Mouse (Mus musculus) R1 (cell line): Measurements from ENCODE around the gene Scube2.

Source experiments
- DNase-seq: peaks from one replicate; pipeline ENCODE4 v3.0.0-alpha.2; 2018; ENCODE audit warnings: low read depth, low spot score

Scube2 gene

DNA sequence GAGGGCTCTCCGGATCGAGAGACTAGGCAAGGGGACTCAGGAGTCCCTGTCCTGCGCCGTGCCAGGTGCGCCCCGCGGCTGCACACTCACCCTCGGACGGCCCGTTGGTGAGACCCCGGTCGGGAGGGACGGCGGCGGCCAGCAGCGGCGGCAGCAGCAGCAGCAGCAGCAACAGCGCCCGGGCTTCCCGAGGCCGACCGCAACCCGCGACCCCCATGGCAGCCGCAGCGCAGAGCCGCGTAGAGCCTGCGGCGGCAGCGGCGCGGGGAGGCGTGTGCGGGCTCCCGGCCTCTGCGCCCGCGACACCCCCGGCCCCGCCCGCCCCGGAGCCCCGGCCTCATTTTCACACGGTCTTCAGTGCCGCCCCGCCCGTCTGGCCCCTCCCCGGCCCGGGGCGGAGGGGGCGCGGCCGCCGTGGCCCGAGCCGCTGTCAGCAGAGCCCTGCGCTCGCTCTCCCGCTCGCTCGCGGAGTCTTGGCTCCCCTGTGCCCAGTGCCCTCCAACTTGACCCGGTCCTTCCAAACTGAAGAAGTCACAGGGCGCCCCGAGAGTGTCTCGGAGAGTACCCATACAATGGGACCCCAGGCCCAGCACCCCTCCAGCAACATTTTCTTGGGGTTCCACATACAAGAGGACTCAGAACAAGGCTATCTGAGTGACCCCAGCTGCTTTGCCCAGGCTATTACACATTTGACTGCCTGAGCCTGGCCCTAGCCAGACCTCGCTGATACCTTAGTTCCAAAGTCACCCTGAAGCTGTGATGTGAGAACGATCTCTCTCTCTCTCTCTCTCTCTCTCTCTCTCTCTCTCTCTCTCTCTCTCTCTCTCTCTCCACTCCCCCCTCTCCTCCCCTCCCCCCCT is at the start of gene Scube2:
Gene Scube2, minus strand, starts transcription at position 310 of the 860 bp plus-strand sequence.
- DNase-seq, result no peak

DNA sequence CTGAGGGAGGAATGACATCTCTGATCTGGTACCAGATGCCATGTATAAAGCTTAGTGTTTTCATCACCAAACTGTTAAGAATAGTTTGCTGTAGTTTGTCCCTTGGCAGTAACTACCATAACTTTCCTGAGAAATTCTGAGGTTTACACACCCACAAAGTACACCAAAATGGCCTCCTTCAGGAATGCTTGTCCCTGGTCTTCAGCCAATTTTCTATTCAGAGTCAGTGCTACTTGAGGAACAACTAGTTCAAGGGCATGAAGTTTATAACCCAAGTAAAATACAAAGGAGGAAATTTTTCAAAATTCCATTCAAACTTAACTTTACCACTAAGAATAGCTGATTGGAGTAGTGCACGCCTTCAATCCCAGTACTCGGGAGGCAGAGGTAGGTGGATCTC is 40.7 kb upstream of the Scube2 start:
- DNase-seq, result no peak

DNA sequence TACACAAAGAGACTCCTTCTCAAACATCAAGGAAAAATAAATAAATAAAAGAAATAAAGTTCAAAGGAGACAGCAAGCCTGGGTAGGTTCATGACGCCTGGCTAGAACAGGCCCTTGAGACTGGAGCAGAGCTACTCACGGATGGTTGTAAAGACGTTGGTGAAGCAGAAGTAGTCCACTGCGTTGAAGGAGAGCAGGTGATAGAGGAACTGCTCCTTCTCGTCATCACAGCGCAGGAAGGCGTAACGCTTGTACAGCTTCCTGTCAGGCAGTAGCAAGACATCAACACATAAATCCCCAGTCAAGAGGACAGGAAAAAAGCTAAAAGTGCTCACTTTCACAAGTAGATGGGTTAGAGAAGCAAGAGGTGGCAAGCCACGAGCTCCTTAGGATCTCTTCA is 35.4 kb upstream of the Scube2 start:
- DNase-seq, result no peak

DNA sequence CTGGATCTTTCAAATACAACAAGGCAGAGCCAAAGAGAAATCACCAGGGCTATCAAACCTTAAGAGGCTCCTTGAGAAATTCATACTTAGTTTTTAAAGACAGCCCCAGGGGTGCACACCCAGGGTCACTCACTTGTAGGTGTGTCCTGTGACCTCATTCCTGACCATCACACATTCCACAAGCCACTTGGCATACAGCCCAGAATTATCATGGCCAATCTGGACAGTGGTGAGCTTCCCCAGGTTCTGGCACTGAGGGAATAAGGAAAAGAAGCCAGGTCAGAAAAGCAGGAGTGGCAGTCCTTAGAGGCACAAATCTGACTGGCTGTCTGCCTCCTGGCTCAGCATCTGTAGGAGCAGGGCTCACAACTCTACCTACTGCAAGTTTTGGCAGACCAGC is 33.4 kb upstream of the Scube2 start:
- DNase-seq, result no peak

DNA sequence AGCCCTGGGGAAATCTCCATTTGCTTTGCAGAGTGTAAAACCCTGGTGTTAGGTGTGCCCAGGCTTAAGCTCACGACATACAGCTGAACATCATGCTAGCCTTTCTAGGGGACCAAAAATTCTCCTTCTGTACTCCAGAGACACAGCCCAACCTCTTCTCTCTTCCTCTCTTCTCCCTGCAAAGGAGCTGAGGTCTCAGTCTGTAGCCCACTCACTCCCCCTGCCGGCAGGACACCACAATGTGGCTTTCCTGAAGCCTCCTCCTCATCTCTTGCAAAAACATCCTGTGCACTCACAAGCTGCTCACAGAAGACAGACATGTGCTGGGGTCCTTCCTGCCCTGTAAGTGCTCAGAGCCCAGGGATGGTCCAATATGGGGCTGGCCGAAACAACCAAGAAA is 27.1 kb upstream of the Scube2 start:
- DNase-seq, result peak; percentile 71

DNA sequence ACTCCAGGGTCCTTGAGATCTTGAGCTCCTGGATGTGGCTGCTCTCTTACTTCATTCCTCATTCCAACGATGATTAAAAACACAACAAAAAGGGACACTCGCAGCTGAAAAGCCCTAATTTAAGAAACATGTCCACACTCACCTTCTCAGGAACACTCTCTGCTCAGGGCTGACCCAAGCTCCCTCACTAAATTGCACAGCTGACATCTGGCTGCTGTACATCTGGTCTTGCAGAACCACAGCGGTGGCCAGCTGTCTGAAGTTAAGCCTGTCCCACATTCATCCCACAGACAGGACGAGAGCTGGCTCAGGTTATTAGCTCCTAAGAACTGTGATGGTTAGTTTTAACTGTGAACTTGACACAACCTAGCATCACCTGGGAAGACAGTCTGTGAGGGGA is 26.3 kb upstream of the Scube2 start:
- no peak for DNase-seq

DNA sequence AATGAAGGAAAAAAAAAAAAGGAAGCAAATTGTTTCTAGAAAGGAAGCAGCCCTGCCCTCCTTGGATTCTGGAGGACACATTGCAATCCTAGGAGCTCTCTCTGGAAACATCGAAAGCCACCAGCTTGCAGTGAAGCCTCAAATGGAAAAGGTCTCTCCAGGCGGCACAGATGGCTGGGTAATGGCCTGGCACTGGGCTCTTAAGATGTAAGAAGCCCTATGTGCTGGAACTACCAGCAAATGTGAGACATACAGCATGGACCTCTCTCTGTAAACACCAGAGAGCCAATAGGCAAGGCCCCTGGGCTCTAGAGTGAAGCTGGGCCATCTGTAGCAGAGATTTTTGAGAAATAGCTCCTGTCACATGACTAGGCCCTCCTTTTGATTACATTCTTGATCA is 24.8 kb upstream of the Scube2 start:
- DNase-seq, result no peak

DNA sequence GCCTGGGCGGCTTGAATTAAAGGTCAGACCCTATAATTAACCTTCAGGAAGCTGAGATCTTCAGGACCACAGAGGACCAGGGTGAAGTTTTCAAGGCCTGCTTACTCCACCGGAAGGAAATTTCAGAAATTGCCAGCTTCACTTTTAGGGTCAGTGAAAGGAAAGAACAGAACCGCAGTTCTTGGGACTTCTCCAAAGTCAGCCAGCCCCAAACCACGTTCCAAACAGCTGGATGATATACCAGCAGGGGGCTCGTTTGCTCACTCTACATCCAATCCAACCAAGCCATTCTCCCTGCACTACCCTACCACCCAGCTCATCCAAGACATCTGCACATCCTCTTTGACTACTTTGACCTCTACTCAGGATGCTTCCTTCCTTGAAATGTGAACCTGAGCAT is 23.8 kb upstream of the Scube2 start:
- no peak for DNase-seq

DNA sequence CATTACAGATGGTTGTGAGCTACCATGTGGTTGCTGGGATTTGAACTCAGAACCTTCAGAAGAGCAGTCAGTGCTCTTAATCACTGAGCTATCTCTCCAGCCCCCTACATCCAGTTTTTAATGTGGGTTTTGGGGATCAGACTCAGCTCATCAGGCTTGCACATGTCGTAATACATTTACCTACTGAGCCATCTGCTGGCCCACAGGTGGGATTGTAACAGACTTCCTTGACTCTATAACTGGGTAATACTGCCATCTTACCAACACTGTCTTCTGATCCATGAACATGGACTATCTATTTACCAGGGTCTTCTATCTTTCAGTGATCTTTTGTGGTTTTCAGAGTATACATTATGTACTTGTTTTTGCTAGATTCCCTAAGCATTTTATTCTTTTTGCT is 20.8 kb upstream of the Scube2 start:
- no peak for DNase-seq

DNA sequence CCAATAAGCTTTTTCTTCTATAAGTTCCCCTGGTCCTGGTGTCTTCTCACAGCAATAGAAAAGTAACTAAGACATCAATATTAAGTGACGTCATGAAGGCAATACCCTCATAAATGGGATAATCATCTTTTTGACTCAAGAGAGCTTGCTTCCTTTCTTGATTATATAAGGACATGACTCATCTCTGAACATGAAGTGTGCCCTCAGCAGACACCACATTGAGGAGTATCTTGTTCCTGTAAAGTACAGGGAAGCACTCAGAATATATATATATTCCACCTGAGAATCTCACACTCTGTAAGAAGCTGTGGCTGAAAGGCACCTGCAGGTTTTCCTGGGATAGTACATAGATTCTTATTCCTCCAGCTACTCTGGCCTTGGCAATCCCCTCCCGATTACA is 17.1 kb upstream of the Scube2 start:
- no peak for DNase-seq

DNA sequence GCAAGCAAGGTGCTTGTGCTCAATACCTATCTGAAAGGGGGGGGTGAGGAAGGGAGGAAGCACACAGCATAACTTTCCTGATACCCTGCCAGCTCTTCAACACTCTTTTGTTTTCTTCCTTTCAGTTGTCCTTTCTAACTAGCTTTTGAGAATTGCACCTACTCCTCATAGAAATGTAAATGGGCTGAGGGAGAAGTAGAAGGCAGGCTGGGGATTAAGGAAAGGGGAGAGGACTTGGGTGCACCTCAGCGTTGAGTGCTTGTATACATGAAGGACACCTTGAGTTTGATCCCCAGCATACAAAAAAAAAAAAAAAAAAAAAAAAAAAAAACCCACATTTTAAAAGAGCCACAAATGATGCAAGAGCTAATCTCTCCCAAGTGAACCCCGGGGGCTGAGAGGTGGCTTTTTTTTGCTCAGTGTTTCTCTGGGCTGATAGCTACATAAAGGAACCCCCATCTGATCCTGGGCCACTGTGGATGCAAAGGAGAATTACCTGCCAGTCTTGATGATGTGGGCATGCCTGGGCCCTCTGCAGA is 16.2 kb upstream of the Scube2 start:
- peak; percentile 63 for DNase-seq

DNA sequence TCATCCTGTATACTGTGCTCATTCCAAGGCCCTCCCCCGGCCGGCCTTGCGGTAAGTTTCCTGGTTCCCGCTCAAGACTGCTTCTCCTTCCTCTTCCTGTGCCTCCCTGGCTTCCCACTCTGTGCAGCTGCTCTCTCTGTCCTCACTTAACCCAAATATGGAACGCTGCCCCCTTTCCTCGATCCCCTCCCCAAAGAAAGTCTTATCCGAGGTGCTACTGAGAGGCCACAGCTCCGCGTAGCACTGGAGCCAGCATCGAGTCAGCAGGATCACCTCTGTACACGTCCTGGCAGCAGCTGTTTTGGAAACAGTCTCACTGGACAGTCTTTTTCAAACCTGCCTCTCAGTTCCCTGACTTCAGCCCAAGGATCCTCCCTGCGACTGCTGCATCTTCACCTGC is 13.7 kb upstream of the Scube2 start:
- DNase-seq, result no peak

DNA sequence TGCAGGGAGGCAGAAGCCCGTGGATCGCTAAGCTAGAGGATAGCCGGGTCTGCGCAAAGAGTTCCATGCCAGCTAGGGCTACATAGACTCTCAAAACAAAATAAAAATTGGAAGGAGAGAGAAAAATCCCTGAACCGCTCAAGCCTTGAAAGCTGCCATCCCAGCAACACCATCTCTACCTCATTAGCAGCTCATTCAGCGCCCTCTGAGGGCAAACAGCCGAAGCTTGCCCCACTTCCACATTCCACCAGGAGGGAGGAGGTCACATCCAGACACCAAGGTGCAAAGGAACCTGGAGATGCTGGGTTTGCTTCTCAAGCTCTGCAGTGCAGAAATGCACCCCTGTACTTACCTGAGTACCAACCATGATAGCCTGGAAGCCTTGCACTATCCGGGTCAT is 10.6 kb upstream of the Scube2 start:
- DNase-seq, result no peak

DNA sequence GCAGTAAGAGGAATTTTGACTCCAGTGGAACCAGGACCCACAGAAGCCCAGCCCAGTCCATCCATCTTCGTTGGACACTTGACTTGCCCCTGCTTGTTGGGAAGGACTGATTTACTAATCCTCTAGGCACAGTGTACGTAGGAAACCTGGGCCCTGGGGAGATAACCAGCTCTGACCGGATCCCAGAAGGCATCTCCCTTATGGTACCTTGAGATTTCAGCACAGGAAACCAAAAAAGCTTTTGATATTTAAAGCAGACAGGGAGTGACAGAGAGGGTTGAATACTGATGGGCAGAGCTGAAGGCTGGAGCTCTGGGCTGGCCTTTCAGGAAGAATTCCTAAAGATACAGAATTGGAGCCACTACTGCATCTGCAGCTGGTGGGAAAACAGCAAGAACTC is 10.1 kb upstream of the Scube2 start:
- peak; percentile 52 for DNase-seq

DNA sequence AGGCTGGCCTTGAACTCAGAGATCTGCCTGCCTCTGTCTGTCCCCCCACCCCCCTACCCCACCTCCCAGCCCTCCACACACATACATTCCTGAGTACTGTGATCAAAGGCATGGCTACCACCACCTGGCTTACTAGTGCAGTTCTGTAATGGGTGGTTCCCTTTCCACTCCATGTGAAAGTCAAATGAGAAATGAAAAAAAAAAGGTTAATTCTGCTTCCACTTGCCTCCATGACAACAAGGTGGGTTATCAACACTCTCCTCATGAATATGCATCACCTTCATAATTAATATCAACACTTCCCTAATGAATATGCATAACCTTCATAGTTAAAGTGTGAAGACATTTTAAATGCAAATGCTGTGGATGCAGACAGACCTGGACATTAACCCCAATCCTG is 9.6 kb upstream of the Scube2 start:
- DNase-seq, result no peak

DNA sequence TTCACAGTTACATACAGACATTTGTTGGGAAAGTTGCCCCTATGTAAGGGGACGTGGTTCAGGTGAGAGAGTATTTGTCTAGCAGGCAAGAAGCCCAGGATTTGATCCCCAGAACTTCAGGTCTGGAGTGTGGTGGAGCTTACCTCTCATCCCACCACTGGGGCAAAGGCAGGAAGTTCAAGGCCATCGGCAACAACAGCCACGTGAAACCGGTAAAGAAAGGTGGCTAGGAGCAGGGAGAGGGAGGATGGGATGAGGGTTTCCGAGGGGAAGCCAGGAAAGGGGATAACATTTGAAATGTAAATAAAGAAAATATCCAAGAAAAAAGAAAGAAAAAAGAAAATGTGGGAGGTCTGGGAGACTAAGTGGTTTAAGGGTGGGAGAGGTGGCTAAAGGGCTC is 7.7 kb upstream of the Scube2 start:
- peak; percentile 61 for DNase-seq

DNA sequence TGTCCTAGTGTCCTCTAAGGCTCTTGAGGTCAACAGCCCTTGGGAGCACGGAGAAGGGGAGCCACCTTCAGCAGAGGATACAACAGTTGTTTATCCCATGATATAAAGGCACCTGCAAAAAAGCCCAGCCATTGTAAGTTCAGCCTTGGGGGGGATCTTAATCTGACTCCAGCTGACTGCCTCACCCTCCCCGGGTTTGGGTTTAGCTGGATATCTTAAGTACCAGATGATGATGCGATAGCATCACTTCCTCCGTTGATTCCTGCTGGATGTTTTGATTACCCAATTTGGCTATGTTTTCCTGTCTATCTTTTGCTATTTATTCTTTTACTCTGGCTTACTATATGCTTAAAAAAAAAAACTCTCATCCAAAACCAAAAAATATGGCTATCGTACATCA is 5.8 kb upstream of the Scube2 start:
- no peak for DNase-seq

DNA sequence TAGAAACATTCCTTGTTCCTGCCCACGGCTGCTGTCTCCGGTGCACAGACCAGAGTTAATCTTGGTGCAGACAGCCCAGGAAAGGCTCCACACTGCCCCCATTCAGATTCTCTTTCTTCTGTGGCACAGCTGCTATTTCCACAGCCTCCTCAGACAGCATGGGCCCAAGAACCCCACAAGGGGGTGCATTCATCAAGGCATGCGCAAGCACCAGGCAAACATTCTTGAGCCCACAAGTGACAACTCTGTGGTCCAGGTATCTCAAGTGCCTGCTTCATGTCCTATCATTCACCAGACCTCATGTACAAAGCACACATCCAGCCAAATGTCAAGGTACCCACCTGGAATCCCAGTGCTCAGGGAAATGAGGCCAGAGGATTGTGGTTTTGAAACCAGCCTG is 3.0 kb upstream of the Scube2 start:
- DNase-seq, result no peak

DNA sequence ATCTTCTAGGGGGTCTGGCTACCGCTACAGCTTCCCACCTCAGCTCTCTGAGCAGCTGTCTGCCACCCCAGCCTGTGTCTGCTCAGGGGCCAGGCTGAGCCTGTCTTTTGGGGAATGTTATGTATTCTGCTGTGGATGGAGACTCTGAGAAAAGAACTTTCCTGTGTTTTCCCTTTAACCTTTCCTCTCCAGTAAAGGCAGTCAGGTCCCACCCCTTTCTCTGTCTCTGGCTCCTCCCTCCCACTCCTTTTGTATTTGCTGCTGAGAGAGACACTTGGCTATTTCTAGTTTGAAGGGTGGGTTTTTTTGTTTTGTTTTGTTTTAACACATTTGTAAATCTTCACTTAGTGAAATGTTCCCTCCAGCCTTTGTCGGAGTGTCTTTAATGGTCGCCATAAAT is 1.2 kb upstream of the Scube2 start:
- DNase-seq, result peak; percentile 40

DNA sequence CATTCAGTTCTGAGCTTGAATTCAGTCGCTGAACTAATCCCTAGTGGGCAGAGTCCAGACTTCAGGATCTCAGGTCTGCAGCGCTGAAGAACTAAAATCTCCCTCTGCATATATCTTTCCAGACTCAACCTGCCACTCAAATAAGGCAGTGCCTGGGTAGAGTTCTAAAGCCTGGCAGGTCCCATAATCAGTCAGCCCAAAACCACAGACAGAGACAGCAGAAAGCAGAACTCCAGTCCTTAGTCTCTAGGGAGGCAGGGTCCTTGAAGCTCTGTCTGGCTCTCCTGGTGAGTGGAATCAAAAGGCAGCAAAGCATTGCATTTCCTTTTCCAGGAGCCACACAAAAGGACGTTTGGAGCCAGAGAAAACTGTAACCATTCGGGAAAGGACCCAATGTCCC is 1.9 kb downstream of the Scube2 start:
- DNase-seq, result no peak

DNA sequence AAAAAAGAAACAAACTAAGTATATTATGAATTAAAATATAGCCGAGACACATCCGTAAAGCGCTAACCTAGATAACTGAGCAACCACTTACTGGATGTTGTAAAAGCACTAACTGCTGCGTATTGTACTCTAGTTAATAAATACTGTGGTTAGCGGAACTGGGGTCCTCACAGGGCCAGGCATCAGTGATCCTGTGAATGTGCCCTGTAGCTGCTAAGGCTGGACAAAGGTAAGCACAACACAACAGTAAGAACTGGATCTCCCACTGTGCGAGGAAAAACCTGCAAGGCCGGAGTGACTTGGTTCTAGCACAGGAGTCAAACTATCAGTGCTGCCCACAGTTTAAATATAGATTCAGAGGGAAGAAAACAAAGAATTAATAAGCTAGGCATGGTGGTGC is 5.3 kb downstream of the Scube2 start:
- DNase-seq, result no peak

DNA sequence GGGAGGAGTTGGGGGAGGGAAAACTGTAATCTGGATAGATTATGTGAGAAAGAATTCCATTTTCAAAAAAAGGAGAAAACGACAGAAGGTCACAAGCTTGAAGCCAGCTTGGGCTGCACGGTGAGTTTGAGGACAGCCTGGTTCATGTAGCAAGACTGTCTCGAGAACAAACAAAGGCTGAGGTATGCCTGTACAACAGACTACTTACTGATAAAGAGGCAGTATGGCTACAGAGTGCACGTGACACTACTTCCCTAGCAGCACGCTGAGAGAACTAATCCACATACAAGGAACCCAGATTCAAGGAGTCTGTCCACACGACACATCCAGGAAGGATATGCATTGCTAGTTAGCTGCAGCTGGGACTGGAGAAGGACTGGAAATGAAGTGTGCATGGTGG is 6.1 kb downstream of the Scube2 start:
- DNase-seq, result no peak

DNA sequence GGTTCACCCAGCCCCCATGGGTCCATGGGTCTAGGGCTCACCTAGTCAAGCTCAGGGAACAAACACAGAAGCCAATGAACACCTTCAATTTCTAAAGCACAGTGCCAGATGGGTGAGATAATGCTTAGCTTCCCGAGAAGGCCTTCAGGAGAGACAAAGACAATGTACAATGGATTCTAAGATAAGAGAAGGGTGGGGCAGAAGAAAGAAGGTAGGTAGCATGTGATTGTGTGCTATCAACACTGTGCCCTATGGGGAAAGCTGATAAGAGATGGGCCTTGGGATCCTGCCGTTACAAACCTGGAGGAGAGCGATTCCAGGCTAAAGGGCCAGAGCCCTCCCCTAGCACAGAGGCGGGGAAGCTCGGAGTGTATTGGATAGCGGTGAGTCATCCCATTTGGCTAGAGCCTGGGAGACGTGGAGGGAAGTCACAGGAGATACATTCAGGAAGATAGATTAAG is 12.7 kb downstream of the Scube2 start:
- no peak for DNase-seq

DNA sequence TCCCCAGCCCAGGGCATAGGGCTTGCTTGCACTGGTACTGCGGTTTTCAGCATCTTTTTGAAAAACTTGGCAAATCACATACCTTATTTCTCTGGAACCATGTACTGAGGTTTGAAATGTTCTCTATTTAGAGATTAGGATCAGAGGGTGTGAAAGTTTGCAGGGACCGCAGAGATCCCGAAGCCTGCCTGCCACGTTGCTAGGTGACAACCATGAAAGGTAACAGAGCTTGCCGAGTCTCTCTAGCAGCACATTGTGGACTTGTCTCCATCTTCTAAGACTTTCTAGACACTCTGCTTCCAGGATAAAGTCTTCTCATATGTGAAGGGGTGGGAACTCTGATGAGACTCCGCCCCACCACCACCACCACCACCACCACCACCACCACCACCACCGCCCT is 13.5 kb downstream of the Scube2 start:
- no peak for DNase-seq
